Mouse (Mus musculus): Measurements from ENCODE around the gene Wdfy4. TPM values are rescaled to one million over a fixed set of nuclear protein-coding genes. Genes with fewer than 3 reads are reported as not detected.

Gene Wdfy4
- polyA plus RNA-seq, 1 experiment = 1.9 TPM

GRCm38 (mm10) chr14:33189849-33190423 lies 4.6 kb upstream of the Wdfy4 start:
- no peak for DNase-seq (ENCODE audit: low spot score)

- no peak for DNase-seq (ENCODE audit: low spot score)
These were observed 3.9 kb upstream of the Wdfy4 start for GRCm38 (mm10) chr14:33189230-33189629.

GRCm38 (mm10) chr14:33187201-33187600 lies 1.9 kb upstream of the Wdfy4 start:
- no peak for DNase-seq (ENCODE audit: low spot score)

GRCm38 (mm10) chr14:33180102-33180501 lies 5.2 kb downstream of the Wdfy4 start:
- no peak for DNase-seq (ENCODE audit: low spot score)

GRCm38 (mm10) chr14:33175059-33175821 lies 10.1 kb downstream of the Wdfy4 start:
- no peak for DNase-seq (ENCODE audit: low spot score)

GRCm38 (mm10) chr14:33171942-33172341 lies 13.4 kb downstream of the Wdfy4 start:
- no peak for DNase-seq (ENCODE audit: low spot score)

GRCm38 (mm10) chr14:33168750-33169149 lies 16.6 kb downstream of the Wdfy4 start:
- DNase-seq (ENCODE audit: low spot score) = no peak

- DNase-seq (ENCODE audit: low spot score) = no peak
These were observed 23.1 kb downstream of the Wdfy4 start for GRCm38 (mm10) chr14:33162238-33162637.

GRCm38 (mm10) chr14:33158268-33158667 lies 27.0 kb downstream of the Wdfy4 start:
- DNase-seq (ENCODE audit: low spot score) = no peak

- no peak for DNase-seq (ENCODE audit: low spot score)
These were observed 32.4 kb downstream of the Wdfy4 start for GRCm38 (mm10) chr14:33152941-33153340.

- no peak for DNase-seq (ENCODE audit: low spot score)
These were observed 39.0 kb downstream of the Wdfy4 start for GRCm38 (mm10) chr14:33146287-33146686.

- DNase-seq (ENCODE audit: low spot score) = no peak
These were observed 48.5 kb downstream of the Wdfy4 start for GRCm38 (mm10) chr14:33136843-33137242.

- DNase-seq (ENCODE audit: low spot score) = no peak
These were observed 50.1 kb downstream of the Wdfy4 start for GRCm38 (mm10) chr14:33135170-33135569.

GRCm38 (mm10) chr14:33131044-33131758 lies 54.1 kb downstream of the Wdfy4 start:
- no peak for DNase-seq (ENCODE audit: low spot score)

- no peak for DNase-seq (ENCODE audit: low spot score)
These were observed 68.7 kb downstream of the Wdfy4 start for GRCm38 (mm10) chr14:33116590-33116989.

- no peak for DNase-seq (ENCODE audit: low spot score)
These were observed 80.5 kb downstream of the Wdfy4 start for GRCm38 (mm10) chr14:33104809-33105208.

- DNase-seq (ENCODE audit: low spot score) = no peak
These were observed 83.7 kb downstream of the Wdfy4 start for GRCm38 (mm10) chr14:33101609-33102008.

GRCm38 (mm10) chr14:33099926-33100325 lies 85.4 kb downstream of the Wdfy4 start:
- DNase-seq (ENCODE audit: low spot score) = no peak

GRCm38 (mm10) chr14:33099111-33099510 lies 86.2 kb downstream of the Wdfy4 start:
- no peak for DNase-seq (ENCODE audit: low spot score)

GRCm38 (mm10) chr14:33096462-33096861 lies 88.8 kb downstream of the Wdfy4 start:
- no peak for DNase-seq (ENCODE audit: low spot score)

- DNase-seq (ENCODE audit: low spot score) = no peak
These were observed 102.0 kb downstream of the Wdfy4 start for GRCm38 (mm10) chr14:33083326-33083725.

- no peak for DNase-seq (ENCODE audit: low spot score)
These were observed 103.0 kb downstream of the Wdfy4 start for GRCm38 (mm10) chr14:33082301-33082700.

GRCm38 (mm10) chr14:33081370-33081860 lies 103.9 kb downstream of the Wdfy4 start:
- DNase-seq (ENCODE audit: low spot score) = no peak
